Mouse (Mus musculus): ENCODE data around the gene Nsd1.

DNA sequence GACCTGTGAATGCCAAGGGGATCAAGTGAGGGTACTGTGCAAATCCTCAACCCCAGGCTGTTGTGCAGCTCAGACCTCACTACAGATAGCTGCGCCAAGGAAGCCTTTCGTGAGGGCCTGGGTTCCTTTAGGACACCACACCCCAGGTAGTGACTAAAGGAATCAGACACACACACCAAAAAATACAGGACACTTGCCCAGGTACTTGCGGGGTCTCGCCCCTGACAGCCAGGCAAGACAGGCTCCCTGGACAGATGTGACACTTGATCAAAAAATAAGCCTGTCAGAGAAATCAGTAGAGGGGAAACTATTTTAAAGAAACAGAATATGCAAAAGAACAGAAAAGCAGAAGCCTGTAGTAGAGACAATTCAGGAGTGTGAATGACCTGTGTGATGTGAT lies 119.1 kb downstream of the Nsd1 start:
- TF ChIP-seq CTCF (IDR thresholded peaks at IDR 0.05; ENCODE audit: control insufficient read depth, insufficient read depth, insufficient replicate concordance, low read depth, low read length) (no peak), POLR2A (IDR thresholded peaks at IDR 0.05; ENCODE audit: control insufficient read depth, low read depth, low read length) (no peak)
